Mouse (Mus musculus) midbrain, postnatal 0 days (tissue): Measurements from ENCODE around the gene Smad3. TPM values are rescaled to one million over a fixed set of nuclear protein-coding genes. Genes with fewer than 3 reads are reported as not detected.

Source experiments
- ATAC-seq: fragments of 200-750 bp; cut with Nextera tagmentation; 2 replicates; pipeline ENCODE4 v1.8.0; 2017; ENCODE audit warnings: moderate number of reproducible peaks, mild to moderate bottlenecking, moderate TSS enrichment, moderate library complexity; ENCODE audit not compliant: low FRiP score
- DNase-seq: peaks from one replicate; pipeline ENCODE4 v3.0.0-alpha.2; 2015; ENCODE audit warnings: low spot score
- H3K27ac ChIP-seq: fragments of 300-500 bp; sonication (generic); 2 replicates; pipeline ENCODE4 v1.5.1; 2014; ENCODE audit warnings: low read depth, mild to moderate bottlenecking, low read length, mixed read lengths
- H3K27me3 ChIP-seq: fragments of 300-500 bp; sonication (generic); 2 replicates; pipeline ENCODE4 v1.6.1; 2014; ENCODE audit warnings: low read length, control low read depth, mixed read lengths; ENCODE audit not compliant: insufficient read depth
- H3K36me3 ChIP-seq: fragments of 300-500 bp; sonication (generic); 2 replicates; pipeline ENCODE4 v1.6.1; 2014; ENCODE audit warnings: low read length, control low read depth, mixed read lengths; ENCODE audit not compliant: insufficient read depth
- H3K4me1 ChIP-seq: fragments of 300-500 bp; sonication (generic); 2 replicates; pipeline ENCODE4 v1.6.1; 2014; ENCODE audit warnings: mild to moderate bottlenecking, control low read depth, antibody characterized with exemption, low read length, mixed read lengths; ENCODE audit not compliant: insufficient read depth
- H3K4me2 ChIP-seq: fragments of 300-500 bp; sonication (generic); 2 replicates; pipeline ENCODE4 v1.6.1; 2014; ENCODE audit warnings: low read depth, mild to moderate bottlenecking, low read length, mixed read lengths; ENCODE audit not compliant: poor library complexity, severe bottlenecking
- H3K4me3 ChIP-seq: fragments of 300-500 bp; sonication (generic); 2 replicates; pipeline ENCODE4 v1.5.1; 2014; ENCODE audit warnings: low read depth, mild to moderate bottlenecking, low read length, moderate library complexity
- H3K9ac ChIP-seq: fragments of 300-500 bp; sonication (generic); replicated peaks from 2 replicates; pipeline ENCODE4 v1.6.1; 2014; ENCODE audit warnings: mild to moderate bottlenecking, low read length, moderate library complexity, mixed read lengths; ENCODE audit not compliant: poor library complexity, severe bottlenecking
- H3K9me3 ChIP-seq: fragments of 300-500 bp; sonication (generic); 2 replicates; pipeline ENCODE4 v1.6.1; 2016; ENCODE audit warnings: low read length, control low read depth
- CTCF ChIP-seq: IDR thresholded peaks from 2 replicates; pipeline ENCODE4 v1.5.1; 2016; ENCODE audit warnings: antibody characterized with exemption, mild to moderate bottlenecking
- WGBS: fragments of 180-500 bp; shearing (Covaris S2); extraction: QIAGEN DNeasy Blood & Tissue Kit; methylation state at CpG from one replicate; pipeline ENCODE4 v1.1.7; 2014; 5-methylcytosine and 5-hydroxymethylcytosine counted together
- polyA plus RNA-seq: library from polyadenylated mRNA; unstranded; fragments of >200 nt; fragmentation: Nextera tagmentation; extraction: Ambion mirVana; gene quantifications from 2 replicates; pipeline ENCODE4 v1.2.1, GENCODE M21; 2015
- total RNA-seq: library from RNA; depleted of rRNA; stranded (reverse); fragments of >200 nt; gene quantifications from 2 replicates; pipeline ENCODE4 v1.2.3, GENCODE M21; 2014

Gene Smad3
- total and polyA plus RNA-seq, 2 experiments from 2014 or later, result 4.0 to 20.6 TPM

DNA sequence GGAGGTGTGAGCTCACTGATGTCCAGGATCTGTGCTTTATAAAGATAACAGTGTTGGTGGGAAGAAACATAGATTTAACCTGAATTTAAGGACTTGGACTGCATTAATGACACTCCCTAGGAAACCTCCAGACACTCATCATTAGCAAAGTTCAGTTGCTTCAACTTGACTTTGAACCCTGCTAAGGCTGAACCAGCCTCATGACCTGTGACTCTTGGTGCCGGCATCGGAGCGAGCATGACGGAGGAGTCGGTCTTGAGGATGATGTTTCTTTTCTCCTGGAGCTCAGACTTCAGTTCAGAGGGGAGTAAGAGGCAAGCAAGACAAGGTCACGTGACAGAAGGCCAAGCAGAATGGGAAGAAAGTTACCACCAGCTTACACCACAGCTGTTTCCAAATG lies 113.8 kb downstream of the Smad3 start:
- no peak overlapping the region for H3K4me2 ChIP-seq
- H3K27me3 ChIP-seq, result no peaks in the 10 kb centered on the region
- peaks cover 25% of the 10 kb centered on the region for H3K36me3 ChIP-seq
- no peaks in the 10 kb centered on the region for H3K4me1 ChIP-seq
- no peak overlapping the region for H3K27ac ChIP-seq
- no peak overlapping the region for H3K4me3 ChIP-seq
- ATAC-seq (no peak), DNase-seq (no peak)
- H3K9ac ChIP-seq, result no peak overlapping the region
- WGBS, result 94% methylated on average over 6 of the region's 6 CpGs
- H3K9me3 ChIP-seq, result no peaks in the 10 kb centered on the region
- no peak for TF ChIP-seq CTCF

DNA sequence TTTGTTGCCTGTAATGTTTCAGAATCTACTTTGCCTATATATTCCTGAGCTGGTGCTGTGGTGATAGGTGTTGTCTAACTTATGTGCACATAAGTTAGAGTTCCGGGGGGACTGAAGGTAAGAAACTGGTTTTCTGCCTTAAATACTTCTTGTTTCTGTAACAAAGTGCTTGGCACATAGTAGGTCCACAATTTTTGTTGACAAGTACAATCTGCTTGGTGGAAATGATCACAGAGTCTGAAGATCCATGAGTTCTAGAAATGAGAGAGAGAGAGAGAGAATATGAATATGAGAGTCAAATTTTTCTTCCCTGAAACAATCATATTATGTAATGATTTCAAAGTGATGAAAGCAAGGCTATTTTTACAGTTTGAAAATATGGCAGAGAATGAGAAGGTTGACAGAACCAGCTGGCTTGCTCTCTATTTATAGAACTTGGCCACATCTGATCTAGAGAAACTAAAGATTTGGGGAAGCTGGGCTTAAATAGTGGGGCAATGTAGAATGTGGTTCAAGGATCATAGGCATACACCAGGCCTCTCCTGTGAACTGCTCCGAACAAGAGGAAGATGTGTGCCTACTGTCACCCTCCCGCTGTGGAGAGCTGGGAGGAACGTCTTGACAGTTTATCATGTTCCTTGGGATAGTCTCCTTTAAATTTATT lies 115.7 kb downstream of the Smad3 start:
- H3K36me3 ChIP-seq, result peaks cover 29% of the 10 kb centered on the region
- H3K4me1 ChIP-seq, result no peaks in the 10 kb centered on the region
- no peaks in the 10 kb centered on the region for H3K27me3 ChIP-seq
- no peak for TF ChIP-seq CTCF
- WGBS, result 79% methylated on average over 4 of the region's 4 CpGs
- no peak overlapping the region for H3K27ac ChIP-seq
- no peaks in the 10 kb centered on the region for H3K9me3 ChIP-seq
- ATAC-seq, result no peak
- no peak overlapping the region for H3K4me2 ChIP-seq
- H3K9ac ChIP-seq, result no peak overlapping the region
- H3K4me3 ChIP-seq, result no peak overlapping the region
- no peak for DNase-seq

DNA sequence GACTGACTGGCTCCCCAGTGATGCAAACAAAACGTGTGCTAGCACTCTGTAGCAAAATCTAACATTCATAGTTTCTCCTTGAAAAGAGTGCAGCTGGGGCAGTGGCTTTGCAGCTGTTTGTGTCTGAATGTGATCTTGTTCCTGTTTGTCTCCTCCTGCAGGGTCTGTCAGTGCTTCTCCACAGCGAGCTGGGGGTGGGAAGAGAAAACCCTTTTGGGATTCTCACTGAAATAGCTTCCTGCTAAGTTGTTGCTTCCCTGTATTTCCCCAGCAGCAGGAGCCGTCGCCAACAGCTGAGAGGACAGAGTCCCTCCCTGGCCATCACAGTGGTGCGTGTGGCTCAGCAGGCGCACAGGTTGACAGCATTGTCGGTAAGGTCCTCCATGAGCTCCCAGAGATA lies 121.7 kb downstream of the Smad3 start:
- H3K36me3 ChIP-seq, result peaks cover 34% of the 10 kb centered on the region

DNA sequence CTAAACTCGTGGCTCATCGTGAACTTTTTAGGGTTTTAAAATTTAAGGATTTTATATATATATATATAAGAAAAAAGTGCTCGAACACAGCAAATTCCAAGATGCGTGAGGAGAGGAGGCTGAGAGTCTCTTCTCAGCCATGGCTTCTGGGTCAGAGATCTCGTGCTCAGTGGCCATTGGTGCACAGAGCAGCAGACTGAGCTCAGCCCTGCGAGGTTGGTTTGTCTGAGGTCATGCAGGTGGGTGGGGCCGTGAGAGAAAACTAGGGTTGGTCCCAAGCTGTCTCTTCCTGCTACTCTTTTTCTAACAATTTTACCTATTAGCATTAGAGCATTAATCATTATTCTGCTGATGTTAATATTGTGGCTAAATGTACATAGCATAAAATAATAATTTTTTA lies 124.5 kb downstream of the Smad3 start:
- no peak for TF ChIP-seq CTCF
- no peaks in the 10 kb centered on the region for H3K27me3 ChIP-seq
- no peak overlapping the region for H3K4me3 ChIP-seq
- no peak for ATAC-seq
- no peak overlapping the region for H3K4me2 ChIP-seq
- no peaks in the 10 kb centered on the region for H3K4me1 ChIP-seq
- H3K27ac ChIP-seq, result no peak overlapping the region
- no peak for DNase-seq
- 44% methylated on average over 7 of the region's 7 CpGs for WGBS
- peaks cover 20% of the 10 kb centered on the region; the same call in 1 of the 2 replicates for H3K36me3 ChIP-seq
- H3K9me3 ChIP-seq, result no peaks in the 10 kb centered on the region
- H3K9ac ChIP-seq, result no peak overlapping the region

More for the DNA sequence above, 121.7 kb downstream of the Smad3 start:
- Histone ChIP-seq H3K4me3 (no peak overlapping the region), H3K4me2 (no peak overlapping the region), H3K27me3 (no peaks in the 10 kb centered on the region), H3K9me3 (no peaks in the 10 kb centered on the region), H3K9ac (no peak overlapping the region), H3K4me1 (no peaks in the 10 kb centered on the region), H3K27ac (no peak overlapping the region)
- DNase-seq, result no peak
- no peak for ATAC-seq
- WGBS, result 70% methylated on average over 7 of the region's 7 CpGs
- no peak for TF ChIP-seq CTCF

DNA sequence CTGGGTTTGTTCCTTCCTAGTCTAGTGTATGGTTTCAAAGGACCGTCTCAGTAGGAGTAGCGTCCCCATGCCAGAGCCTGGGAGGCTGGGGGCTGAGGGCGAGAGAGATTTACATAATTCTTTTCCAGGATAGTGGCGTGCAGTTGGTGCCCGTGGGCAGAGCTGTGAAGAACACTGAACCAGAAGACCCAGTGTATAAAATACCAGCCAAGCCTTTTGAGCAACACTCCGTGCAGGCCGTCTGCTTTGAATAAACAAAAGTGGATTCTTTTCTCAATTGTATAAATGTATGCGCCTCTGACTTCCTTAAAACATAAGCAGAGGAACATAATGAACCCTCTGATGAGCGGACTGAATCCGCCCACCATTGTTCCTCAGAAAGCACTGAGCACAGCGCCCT lies 124.9 kb downstream of the Smad3 start:
- TF ChIP-seq CTCF, result peak; percentile 12; the same call in 1 of the 2 replicates
- H3K36me3 ChIP-seq, result peaks cover 23% of the 10 kb centered on the region; the same call in 1 of the 2 replicates
- 28% methylated on average over 11 of the region's 11 CpGs for WGBS
- no peak for DNase-seq
- no peak overlapping the region for H3K4me3 ChIP-seq
- no peaks in the 10 kb centered on the region for H3K27me3 ChIP-seq
- no peak overlapping the region for H3K9ac ChIP-seq
- H3K4me1 ChIP-seq, result no peaks in the 10 kb centered on the region
- no peaks in the 10 kb centered on the region for H3K9me3 ChIP-seq
- no peak overlapping the region for H3K27ac ChIP-seq
- no peak overlapping the region for H3K4me2 ChIP-seq
- ATAC-seq, result 0 out of 2 replicates have a peak, but pooled peaks have one; percentile 44

DNA sequence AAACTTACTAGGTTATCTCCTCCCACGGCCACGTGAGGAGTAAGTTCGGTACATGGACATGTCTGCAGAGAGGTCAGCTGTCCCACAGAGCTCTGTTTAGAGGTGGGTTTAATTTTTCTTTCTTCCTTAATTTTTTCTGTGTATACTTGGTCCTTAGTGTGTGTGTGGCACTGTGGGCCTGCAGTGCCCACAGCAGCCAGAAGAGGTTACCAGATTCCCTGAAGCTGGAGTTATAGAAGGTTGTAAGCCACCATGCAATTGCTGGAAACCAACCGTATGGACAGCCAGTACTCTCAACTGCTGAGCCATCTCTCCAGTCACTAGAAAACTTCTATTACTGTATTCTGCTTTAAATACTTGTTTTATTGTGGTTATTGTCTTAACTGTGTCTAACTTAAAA lies 125.7 kb downstream of the Smad3 start:
- ATAC-seq (no peak), DNase-seq (no peak)
- no peak overlapping the region for H3K4me2 ChIP-seq
- no peak overlapping the region for H3K9ac ChIP-seq
- peaks cover 20% of the 10 kb centered on the region; the same call in 1 of the 2 replicates for H3K36me3 ChIP-seq
- no peaks in the 10 kb centered on the region for H3K9me3 ChIP-seq
- TF ChIP-seq CTCF, result peak; percentile 62
- H3K4me1 ChIP-seq, result no peaks in the 10 kb centered on the region
- no peak overlapping the region for H3K27ac ChIP-seq
- H3K4me3 ChIP-seq, result no peak overlapping the region
- no peaks in the 10 kb centered on the region for H3K27me3 ChIP-seq
- WGBS, result 65% methylated on average over 4 of the region's 4 CpGs
